Mouse (Mus musculus): ENCODE measurements around the gene Tor3a.

Tor3a gene

GRCm38 (mm10) chr1:156674195-156675000 lies at the start of gene Tor3a:
Gene Tor3a (minus strand): TSS chr1:156674356.
- DNase-seq (ENCODE audit: low spot score) = peak; percentile 86

- DNase-seq (ENCODE audit: low spot score) = no peak
Measured at GRCm38 (mm10) chr1:156722089-156722488, 47.9 kb upstream of the Tor3a start.

- DNase-seq (ENCODE audit: low spot score) = no peak
Measured at GRCm38 (mm10) chr1:156720046-156720445, 45.9 kb upstream of the Tor3a start.

- DNase-seq (ENCODE audit: low spot score) = peak; percentile 94
Measured at GRCm38 (mm10) chr1:156718950-156719805, 45.0 kb upstream of the Tor3a start, which contains the start of gene Fam20b. Gene Fam20b (minus strand): TSS chr1:156719086.

GRCm38 (mm10) chr1:156718286-156718949 lies 44.3 kb upstream of the Tor3a start:
- peak; percentile 75 for DNase-seq (ENCODE audit: low spot score)

- DNase-seq (ENCODE audit: low spot score) = no peak
Measured at GRCm38 (mm10) chr1:156717751-156718285, 43.7 kb upstream of the Tor3a start.

GRCm38 (mm10) chr1:156716681-156717080 lies 42.5 kb upstream of the Tor3a start:
- DNase-seq (ENCODE audit: low spot score) = no peak

GRCm38 (mm10) chr1:156710472-156711098 lies 36.4 kb upstream of the Tor3a start:
- no peak for DNase-seq (ENCODE audit: low spot score)

- DNase-seq (ENCODE audit: low spot score) = no peak
Measured at GRCm38 (mm10) chr1:156708672-156709071, 34.5 kb upstream of the Tor3a start.

- no peak for DNase-seq (ENCODE audit: low spot score)
Measured at GRCm38 (mm10) chr1:156705696-156706285, 31.6 kb upstream of the Tor3a start.

GRCm38 (mm10) chr1:156703444-156703843 lies 29.3 kb upstream of the Tor3a start:
- no peak for DNase-seq (ENCODE audit: low spot score)

- no peak for DNase-seq (ENCODE audit: low spot score)
Measured at GRCm38 (mm10) chr1:156702151-156702550, 28.0 kb upstream of the Tor3a start.

GRCm38 (mm10) chr1:156686025-156686661 lies 12.0 kb upstream of the Tor3a start:
- no peak for DNase-seq (ENCODE audit: low spot score)

- no peak for DNase-seq (ENCODE audit: low spot score)
Measured at GRCm38 (mm10) chr1:156679599-156679998, 5.4 kb upstream of the Tor3a start.

- no peak for DNase-seq (ENCODE audit: low spot score)
Measured at GRCm38 (mm10) chr1:156677230-156677629, 3.1 kb upstream of the Tor3a start.

- DNase-seq (ENCODE audit: low spot score) = no peak
Measured at GRCm38 (mm10) chr1:156676596-156676995, 2.4 kb upstream of the Tor3a start.

- peak; percentile 72 for DNase-seq (ENCODE audit: low spot score)
Measured at GRCm38 (mm10) chr1:156676171-156676570, 2.0 kb upstream of the Tor3a start.

- peak; percentile 52 for DNase-seq (ENCODE audit: low spot score)
Measured at GRCm38 (mm10) chr1:156673476-156674194, 521 bp downstream of the Tor3a start.

- DNase-seq (ENCODE audit: low spot score) = peak; percentile 48
Measured at GRCm38 (mm10) chr1:156672720-156673475, 1.3 kb downstream of the Tor3a start.

All from embryo, embryonic 10 days (tissue).